Mouse (Mus musculus): ENCODE data around the gene Zhx3.

The Zhx3 gene

DNA sequence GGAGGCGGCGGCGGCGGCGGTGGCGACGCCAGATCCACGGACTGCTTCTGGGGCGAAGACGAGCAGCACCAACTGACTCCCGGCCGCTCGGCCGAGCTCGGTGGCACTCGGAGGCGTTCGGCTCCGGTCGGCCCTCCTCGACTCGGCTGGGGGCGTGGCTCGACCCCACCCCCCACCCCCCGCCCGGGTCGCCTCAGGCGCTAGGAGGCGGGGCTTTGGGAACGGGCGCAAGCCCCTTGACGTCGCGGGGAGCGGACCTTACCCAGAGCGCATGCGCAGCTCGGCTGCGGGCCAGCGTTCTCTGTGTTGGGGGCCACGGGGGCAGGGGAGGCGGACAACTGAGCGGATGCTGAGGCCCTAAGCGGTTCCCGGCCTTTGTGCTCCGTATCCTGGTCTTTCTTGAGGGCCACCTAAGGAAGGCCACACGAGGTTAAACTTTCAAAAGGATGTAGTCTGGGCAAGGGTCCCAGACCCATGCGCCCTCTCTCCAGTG lies at the start of gene Zhx3:
Zhx3 (minus strand) TSS at position 109 of the 493 bp plus-strand sequence.
- in situ Hi-C loops (cut with MboI), result loop anchor here (10.0 kb wide), 1 partner anchor 148 kb away; no protein-coding TSS in a partner anchor

DNA sequence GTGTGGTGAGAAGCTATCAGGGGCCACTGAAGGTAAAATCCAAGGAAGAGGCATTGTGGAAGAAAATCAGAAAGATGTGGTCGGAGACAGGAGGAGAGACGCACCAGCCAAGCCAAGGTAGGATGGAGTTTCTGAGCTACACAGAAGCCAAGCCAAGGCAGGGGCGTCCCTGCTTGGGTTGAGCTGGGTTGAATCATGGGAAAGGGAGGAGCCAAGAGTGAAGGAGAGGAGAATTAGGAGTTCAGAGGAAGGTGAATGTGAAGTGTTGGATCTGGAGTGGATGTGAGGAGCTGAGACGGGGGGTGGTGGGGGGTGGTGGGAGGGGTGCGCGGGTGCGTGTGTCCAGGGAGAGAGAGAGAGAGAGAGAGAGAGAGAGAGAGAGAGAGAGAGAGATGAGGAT lies 48.5 kb upstream of the Zhx3 start:
- in situ Hi-C loops (cut with MboI), result no loop called here

- in situ Hi-C loops (cut with MboI), result no loop called here
Measured at GRCm38 (mm10) chr2:160918930-160919215, 46.1 kb upstream of the Zhx3 start.

DNA sequence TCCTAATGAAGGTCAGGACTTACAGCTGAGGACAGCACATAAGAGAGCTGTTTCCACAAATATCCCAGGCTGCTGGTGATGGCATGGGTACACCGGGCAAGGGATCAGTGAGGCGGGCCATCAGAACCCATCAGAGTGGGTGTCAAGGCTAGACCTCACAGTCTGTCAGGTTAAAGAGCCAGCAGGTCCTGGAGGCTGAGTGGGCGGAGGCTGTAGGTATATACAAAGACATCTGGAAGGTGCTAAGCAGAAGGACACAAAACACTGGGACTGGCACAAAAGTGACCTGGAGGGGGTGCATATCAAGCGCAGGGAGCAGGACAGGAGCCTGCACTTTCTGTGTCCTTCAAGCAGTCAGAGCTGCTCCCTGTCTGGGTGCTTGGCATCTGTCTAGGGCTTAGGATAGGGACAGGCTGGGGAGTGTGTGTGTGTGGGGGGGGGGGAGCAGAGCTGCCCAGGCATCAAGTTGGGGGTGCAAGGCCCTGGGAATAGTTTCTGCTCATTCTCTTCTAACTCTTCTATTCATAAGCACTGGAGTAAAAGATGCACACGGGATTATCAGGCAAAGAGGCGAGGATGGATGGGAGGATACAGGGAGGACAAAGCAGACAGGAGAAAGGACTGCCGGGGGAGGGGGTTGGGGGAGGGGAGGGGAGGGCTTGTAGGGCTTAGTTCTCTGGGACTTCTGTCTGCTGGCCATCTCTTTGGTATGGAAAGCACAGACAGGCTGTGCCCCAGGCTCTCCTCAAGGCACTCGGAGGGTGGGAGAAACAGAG lies 45.5 kb upstream of the Zhx3 start:
- in situ Hi-C loops (cut with MboI), result no loop called here

DNA sequence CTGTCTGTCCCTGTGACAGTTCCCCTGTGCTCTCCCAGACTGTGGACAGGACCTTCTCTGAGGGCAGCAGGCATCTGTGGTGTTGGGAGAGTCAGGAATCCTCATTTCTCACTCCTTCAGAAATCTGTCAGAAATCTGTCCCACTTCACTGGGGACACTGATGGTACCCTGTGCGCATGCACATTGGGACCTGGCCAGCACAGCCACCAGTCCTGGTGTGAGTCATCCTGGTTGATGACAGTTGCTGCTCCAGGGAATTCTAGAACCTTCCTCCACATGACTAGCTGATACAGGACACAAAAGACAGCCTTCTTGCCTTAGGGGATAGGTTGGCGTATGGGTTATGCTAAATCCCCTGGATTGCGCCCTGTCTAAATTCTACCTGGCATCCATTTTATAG lies 44.5 kb upstream of the Zhx3 start:
- in situ Hi-C loops (cut with MboI), result no loop called here

- in situ Hi-C loops (cut with MboI), result no loop called here
Measured at GRCm38 (mm10) chr2:160916714-160917113, 43.9 kb upstream of the Zhx3 start.

- in situ Hi-C loops (cut with MboI), result no loop called here
Measured at GRCm38 (mm10) chr2:160915821-160916610, 43.2 kb upstream of the Zhx3 start.

GRCm38 (mm10) chr2:160914656-160915055 lies 41.9 kb upstream of the Zhx3 start:
- in situ Hi-C loops (cut with MboI), result no loop called here

DNA sequence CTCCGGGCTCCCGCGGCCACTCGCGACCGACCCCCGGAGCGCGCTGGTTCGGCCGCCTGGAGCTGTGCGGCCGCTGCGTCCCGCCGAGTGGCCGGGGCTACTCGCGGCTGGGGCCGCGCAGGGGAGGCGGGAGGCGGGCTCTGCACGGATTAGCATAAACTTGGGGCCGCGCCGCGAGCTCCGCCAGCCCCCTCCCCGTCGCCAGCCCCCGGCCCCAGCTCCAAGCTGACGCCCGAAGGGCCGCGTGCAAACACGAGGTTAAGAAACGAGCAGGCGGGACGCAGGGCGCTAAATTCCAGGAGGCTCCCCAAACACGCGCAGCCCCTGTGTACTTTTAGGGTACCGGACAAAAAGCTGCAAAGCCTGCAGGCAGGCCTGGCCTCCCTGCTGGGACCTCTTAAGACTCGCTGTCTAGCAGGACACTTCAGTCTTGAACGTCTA lies 39.5 kb upstream of the Zhx3 start, which contains the start of gene Emilin3:
Emilin3 (minus strand) TSS at position 98 of the 441 bp plus-strand sequence.
- in situ Hi-C loops (cut with MboI), result no loop called here

DNA sequence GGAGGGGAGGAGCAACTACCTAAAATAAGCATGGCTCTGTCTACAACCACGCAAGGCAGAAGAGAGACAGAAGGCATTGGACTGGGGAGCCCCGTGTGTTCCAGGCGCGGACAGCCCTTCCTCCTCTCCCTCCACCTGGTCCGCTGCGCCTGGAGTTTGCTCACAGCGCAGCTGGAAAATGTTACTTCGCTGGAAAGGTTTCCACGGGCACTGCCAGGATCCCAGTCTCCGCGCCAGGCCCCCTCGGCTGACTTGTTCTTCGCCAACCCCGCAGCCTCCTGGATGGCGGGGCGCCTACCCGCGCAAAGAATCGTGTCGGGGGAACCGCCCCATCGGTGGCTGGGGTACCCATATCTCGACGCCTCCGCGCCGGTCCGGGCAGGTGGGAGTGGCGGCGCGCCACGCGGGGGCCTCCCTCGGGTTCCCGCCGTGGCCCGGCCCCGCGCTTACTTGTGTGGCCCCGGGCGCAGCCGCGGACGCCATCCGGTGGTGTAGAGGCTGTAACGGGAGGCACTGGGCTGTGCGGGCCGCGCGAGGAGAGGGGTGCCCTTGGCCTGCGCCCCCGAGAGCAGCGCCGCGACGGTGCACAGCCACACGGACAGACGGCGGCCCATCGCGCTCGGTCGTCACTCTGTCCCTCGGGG lies 38.9 kb upstream of the Zhx3 start:
- in situ Hi-C loops (cut with MboI), result no loop called here

- in situ Hi-C loops (cut with MboI), result no loop called here
Measured at GRCm38 (mm10) chr2:160910633-160911032, 37.8 kb upstream of the Zhx3 start.

GRCm38 (mm10) chr2:160908607-160909006 lies 35.8 kb upstream of the Zhx3 start:
- in situ Hi-C loops (cut with MboI), result no loop called here

DNA sequence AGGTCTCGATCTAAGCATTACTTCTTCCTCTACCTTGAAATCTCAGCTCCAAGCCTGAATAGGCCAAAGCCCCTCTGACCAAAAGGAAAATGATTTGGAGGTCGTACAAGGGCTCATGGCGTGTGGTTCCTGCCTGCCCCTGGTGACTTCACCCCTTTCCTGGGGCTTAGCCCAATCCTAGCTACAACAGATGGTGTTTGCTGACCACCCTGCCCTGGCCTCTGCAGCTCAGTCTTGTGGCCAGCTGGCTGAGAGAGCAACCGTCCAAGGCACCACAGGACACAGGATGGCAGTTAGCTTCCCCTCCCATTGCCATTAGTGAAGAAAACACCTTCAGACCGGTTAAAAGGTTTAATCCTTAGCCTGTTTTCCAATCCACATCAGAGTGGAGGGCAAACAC lies 33.3 kb upstream of the Zhx3 start:
- in situ Hi-C loops (cut with MboI), result no loop called here

DNA sequence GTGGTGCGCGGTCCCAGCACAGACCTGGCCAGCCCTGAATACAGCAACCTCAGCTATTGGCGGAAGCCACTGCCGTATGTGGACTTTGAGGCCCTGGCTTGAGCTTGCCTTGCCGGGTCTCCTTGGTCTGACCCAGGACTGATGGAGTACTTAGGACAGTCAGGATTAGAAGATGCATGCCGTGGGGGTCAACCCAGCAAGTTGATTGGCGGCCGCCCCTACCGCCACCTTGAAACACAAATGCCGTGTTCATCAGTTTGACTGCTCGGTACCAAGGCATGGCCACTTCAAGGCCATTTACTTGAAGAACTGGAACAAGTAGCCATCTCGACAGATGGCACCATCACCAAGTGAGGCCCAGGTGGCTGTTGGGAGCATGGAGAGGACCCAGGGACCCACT lies 32.5 kb upstream of the Zhx3 start:
- in situ Hi-C loops (cut with MboI), result no loop called here

GRCm38 (mm10) chr2:160901656-160902412 lies 29.0 kb upstream of the Zhx3 start:
- in situ Hi-C loops (cut with MboI), result no loop called here

- in situ Hi-C loops (cut with MboI), result no loop called here
Measured at GRCm38 (mm10) chr2:160891697-160892096, 18.9 kb upstream of the Zhx3 start.

DNA sequence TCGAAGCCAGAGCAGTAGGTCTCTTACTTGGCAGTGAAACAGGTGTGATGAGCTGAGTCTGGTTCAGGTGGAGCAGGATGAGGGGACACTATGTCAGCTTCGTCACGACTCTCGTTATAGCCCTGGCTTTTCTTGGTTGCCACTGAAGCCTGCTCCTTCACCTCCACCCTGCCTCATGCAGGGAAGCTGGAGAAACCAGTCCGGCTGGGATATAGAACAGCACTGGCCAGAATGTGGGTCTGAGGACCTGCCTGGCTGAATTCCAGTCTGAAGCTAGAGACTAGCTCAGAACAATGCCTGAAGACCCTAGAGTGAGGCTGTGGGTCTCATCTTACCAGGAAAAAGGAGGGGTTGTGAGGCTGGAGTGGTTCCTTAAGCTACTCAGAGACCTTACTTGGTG lies 18.2 kb upstream of the Zhx3 start:
- in situ Hi-C loops (cut with MboI), result no loop called here

DNA sequence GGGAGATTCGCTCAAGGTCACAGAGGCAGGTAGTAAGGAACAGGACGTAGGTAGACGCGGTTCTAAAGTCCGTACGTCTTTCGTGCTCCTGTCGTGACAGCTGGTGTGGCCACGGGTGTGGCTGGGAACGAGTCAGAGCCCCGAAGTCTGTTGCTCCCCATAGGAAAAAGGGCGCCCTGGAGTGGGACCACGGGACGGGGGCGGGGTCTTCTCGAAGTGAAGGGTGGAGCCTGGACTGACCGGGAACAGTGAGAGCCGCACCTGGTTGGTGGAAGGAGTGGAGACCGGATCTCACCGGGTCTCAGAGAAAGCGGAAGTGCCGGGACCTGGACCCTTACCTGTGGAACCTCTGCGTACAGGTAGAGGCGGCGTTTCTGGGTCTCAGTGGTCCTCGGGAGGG lies 15.1 kb upstream of the Zhx3 start:
- in situ Hi-C loops (cut with MboI), result loop anchor here (10.0 kb wide), 1 partner anchor 293 kb away; no protein-coding TSS in a partner anchor

DNA sequence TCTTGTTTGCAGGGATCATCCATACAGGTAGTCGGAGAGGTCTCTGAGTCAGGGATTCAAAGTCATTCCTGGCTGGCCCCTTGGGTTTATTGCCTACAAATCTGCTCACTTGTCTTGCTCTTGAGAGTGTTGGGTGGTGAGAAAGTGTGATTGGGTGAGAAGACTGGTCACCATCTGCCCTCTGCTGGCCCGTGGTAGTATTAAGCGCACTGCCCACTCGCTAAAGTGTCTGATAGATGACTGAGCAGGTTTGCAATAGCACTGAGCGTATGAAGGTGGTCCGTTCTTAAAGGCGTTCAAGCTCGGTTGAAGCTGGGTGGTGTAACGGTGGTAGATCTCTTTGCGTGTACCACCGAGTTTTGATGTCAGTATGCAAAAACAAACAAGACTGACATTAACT lies 14.5 kb upstream of the Zhx3 start:
- in situ Hi-C loops (cut with MboI), result loop anchor here (10.0 kb wide), 1 partner anchor 292 kb away; no protein-coding TSS in a partner anchor

- in situ Hi-C loops (cut with MboI), result loop anchor here (10.0 kb wide), 1 partner anchor 291 kb away; no protein-coding TSS in a partner anchor
Measured at GRCm38 (mm10) chr2:160886221-160886620, 13.4 kb upstream of the Zhx3 start.

DNA sequence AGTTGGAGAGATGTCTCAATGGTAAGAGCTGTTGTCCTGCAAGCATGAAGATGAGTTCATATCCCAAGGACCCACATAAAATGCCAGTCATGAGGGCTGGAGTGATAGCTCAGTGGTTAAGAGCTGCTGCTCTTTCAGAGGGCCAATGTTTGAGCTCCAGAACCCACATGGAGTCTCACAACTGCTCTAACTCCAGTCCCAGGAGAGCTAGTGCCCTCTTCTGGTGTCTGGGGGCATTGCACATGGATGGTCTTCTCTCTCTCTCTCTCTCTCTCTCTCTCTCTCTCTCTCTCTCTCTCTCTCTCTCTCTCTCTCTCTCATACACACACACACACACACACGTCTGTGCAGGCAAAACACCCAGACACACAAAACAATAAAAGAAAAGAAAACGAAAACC lies 12.0 kb upstream of the Zhx3 start:
- in situ Hi-C loops (cut with MboI), result loop anchor here (10.0 kb wide), 1 partner anchor 290 kb away; no protein-coding TSS in a partner anchor
